Mouse (Mus musculus): ENCODE results near the gene Nxf1. TPM values are rescaled to one million over a fixed set of nuclear protein-coding genes. Genes with fewer than 3 reads are reported as not detected.

The Nxf1 gene
- polyA plus RNA-seq, 2 experiments, result 77.4 to 90.9 TPM

DNA sequence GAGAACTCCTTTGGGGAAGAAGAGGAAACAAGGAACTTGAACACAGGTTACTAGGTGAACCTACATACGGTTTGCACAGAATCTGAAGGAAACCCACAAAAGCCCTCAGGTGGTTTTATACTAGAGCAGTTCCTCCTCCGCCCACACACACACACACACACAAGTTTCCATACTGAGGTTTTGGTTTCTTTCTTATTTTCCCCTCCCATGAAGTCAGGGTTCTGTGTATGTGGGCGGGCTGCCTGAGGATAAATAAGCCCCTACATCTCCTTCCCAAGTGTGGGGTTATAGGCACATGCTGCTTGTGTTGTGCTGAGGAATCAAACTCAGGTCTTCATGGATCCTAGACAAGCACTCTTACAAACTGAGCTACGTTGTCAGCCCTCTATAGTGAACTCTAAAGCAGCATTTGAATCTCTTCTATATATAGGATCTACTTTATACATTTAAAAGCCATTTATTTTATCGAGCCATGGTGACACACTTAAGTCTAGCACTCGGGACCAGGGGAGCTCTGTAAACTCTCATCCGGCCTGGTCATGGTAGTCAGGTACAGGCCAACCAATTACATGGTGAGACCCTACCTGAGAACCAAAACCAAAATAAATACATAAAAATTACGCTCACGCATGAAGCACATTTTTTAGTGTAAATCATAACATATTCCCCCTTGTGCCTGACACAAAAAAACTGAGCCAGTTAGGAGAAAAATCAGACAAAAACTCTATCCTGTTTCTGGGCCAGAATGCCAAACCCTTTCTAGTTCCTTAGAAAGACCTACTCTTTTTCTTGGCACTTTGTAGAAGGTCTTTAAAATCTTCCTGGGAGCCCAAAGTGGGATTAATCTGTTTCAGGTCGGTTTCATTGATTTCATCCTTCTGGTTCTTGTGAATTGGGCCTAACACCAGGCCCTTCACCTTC, 44.7 kb upstream of the Nxf1 start:
- H3K4me1 ChIP-seq (replicated peaks; ENCODE audit: control insufficient read depth in 2 of 2, insufficient read depth in 2 of 2, low read length in 1 of 2), result peaks cover 55 to 62% of the 10 kb centered on the region in 2 experiments
- no peak for TF ChIP-seq CTCF (IDR thresholded peaks at IDR 0.05; ENCODE audit: low read depth)
- no peak for TF ChIP-seq EP300 (IDR thresholded peaks at IDR 0.05; ENCODE audit: low read depth)
- no peaks in the 10 kb centered on the region for H3K27me3 ChIP-seq (ENCODE audit: control insufficient read depth, insufficient read depth, low read length)
- H3K9me3 ChIP-seq (ENCODE audit: control insufficient read depth, low read length), result no peaks in the 10 kb centered on the region
- H3K4me3 ChIP-seq (ENCODE audit: insufficient read depth in 1 of 2, low read depth in 2 of 2, low read length in 2 of 2), result peak overlapping the region; percentile 98 to 99
- no peak for ATAC-seq (ENCODE audit: insufficient read depth)
- peak overlapping the region; percentile 98 for H3K4me2 ChIP-seq (ENCODE audit: low read depth)
- 38% methylated on average over 10 of the region's 10 CpGs for WGBS (ENCODE audit: insufficient replicate concordance)
- peak overlapping the region; percentile 99 for H3K9ac ChIP-seq (replicated peaks)
- H3K27ac ChIP-seq, result peak overlapping the region; percentile 99
- no peak for DNase-seq (ENCODE audit: low read depth in 3 of 3, low spot score in 3 of 3)
- H3K36me3 ChIP-seq (replicated peaks; ENCODE audit: control insufficient read depth, insufficient read depth, low read depth), result peaks cover 56% of the 10 kb centered on the region

GRCm38 (mm10) chr19:8712870-8713305, 44.0 kb upstream of the Nxf1 start:
- Histone ChIP-seq H3K4me2 (ENCODE audit: low read depth) (peak overlapping the region; percentile 98), H3K4me1 (replicated peaks; ENCODE audit: control insufficient read depth in 2 of 2, insufficient read depth in 2 of 2, low read length in 1 of 2) (peaks cover 53 to 62% of the 10 kb centered on the region in 2 experiments), H3K27me3 (ENCODE audit: control insufficient read depth, insufficient read depth, low read length) (no peaks in the 10 kb centered on the region), H3K36me3 (replicated peaks; ENCODE audit: control insufficient read depth, insufficient read depth, low read depth) (peaks cover 49% of the 10 kb centered on the region), H3K9me3 (ENCODE audit: control insufficient read depth, low read length) (no peaks in the 10 kb centered on the region), H3K27ac (peak overlapping the region; percentile 99), H3K9ac (replicated peaks) (peak overlapping the region; percentile 99), H3K4me3 (ENCODE audit: insufficient read depth in 1 of 2, low read depth in 2 of 2, low read length in 2 of 2) (peak overlapping the region; percentile 98 to 99)
- TF ChIP-seq EP300 (IDR thresholded peaks at IDR 0.05; ENCODE audit: low read depth), result peak; percentile 62
- TF ChIP-seq CTCF (IDR thresholded peaks at IDR 0.05; ENCODE audit: low read depth), result no peak
- peak; percentile 20; the same call in 1 of the 2 replicates for ATAC-seq (ENCODE audit: insufficient read depth)
- 1% methylated on average over 13 of the region's 13 CpGs for WGBS (ENCODE audit: insufficient replicate concordance)
- peak; percentile 68 to 87 (median 71) for DNase-seq (ENCODE audit: low read depth in 3 of 3, low spot score in 3 of 3)

DNA sequence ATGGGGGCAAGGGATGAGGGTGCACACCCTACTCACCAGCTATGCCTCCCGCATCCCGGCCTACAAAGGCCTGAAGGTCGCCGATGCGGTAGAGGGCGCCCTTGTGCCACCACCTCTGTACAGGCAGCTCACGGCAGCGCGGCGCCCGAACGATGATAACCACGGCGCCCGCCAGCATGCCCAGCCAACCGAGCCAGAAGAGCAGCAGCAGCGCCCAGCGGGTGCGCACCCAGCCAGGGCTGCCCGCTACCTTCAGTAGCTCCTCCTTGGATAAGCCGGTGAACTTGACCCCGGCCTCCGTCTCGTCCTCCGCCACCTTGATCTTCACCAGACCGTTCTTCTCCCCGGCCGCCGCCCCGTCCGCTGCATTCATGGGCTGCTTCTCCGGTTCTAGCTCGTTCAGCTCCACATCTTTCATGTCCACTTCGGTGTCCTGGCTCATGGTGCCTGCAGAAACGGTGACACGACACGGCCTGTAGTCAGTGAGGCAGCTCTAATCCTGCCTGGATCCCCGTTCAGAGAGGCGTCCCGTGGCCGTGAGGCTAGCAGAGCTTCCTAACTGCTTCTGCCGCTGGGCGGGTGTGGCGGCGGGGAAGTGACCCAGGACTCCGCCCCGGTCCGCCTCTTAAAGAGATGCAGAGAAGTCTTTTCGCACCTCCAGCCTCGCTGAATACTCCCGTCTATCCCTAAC, 43.4 kb upstream of the Nxf1 start:
- WGBS (ENCODE audit: insufficient replicate concordance), result under 1% methylated on average over 51 of the region's 51 CpGs
- peak overlapping the region; percentile 99 for H3K9ac ChIP-seq (replicated peaks)
- H3K27me3 ChIP-seq (ENCODE audit: control insufficient read depth, insufficient read depth, low read length), result no peaks in the 10 kb centered on the region
- H3K9me3 ChIP-seq (ENCODE audit: control insufficient read depth, low read length), result no peaks in the 10 kb centered on the region
- peak; percentile 81 to 86 (median 85) for DNase-seq (ENCODE audit: low read depth in 3 of 3, low spot score in 3 of 3)
- H3K4me3 ChIP-seq (ENCODE audit: insufficient read depth in 1 of 2, low read depth in 2 of 2, low read length in 2 of 2), result peak overlapping the region; percentile 98 to 99
- peaks cover 49 to 56% of the 10 kb centered on the region in 2 experiments for H3K4me1 ChIP-seq (replicated peaks; ENCODE audit: control insufficient read depth in 2 of 2, insufficient read depth in 2 of 2, low read length in 1 of 2)
- peak overlapping the region; percentile 98 for H3K4me2 ChIP-seq (ENCODE audit: low read depth)
- TF ChIP-seq CTCF (IDR thresholded peaks at IDR 0.05; ENCODE audit: low read depth) (peak; percentile 96), EP300 (IDR thresholded peaks at IDR 0.05; ENCODE audit: low read depth) (peak; percentile 32)
- H3K27ac ChIP-seq, result peak overlapping the region; percentile 99
- ATAC-seq (ENCODE audit: insufficient read depth), result peak; percentile 82
- peaks cover 43% of the 10 kb centered on the region for H3K36me3 ChIP-seq (replicated peaks; ENCODE audit: control insufficient read depth, insufficient read depth, low read depth)

GRCm38 (mm10) chr19:8713997-8714652, 42.7 kb upstream of the Nxf1 start:
- H3K9ac ChIP-seq (replicated peaks), result peak overlapping the region; percentile 99
- 6% methylated on average over 13 of the region's 13 CpGs for WGBS (ENCODE audit: insufficient replicate concordance)
- no peak for TF ChIP-seq EP300 (IDR thresholded peaks at IDR 0.05; ENCODE audit: low read depth)
- TF ChIP-seq CTCF (IDR thresholded peaks at IDR 0.05; ENCODE audit: low read depth), result no peak
- H3K9me3 ChIP-seq (ENCODE audit: control insufficient read depth, low read length), result no peaks in the 10 kb centered on the region
- peak overlapping the region; percentile 98 to 99 for H3K4me3 ChIP-seq (ENCODE audit: insufficient read depth in 1 of 2, low read depth in 2 of 2, low read length in 2 of 2)
- no peak for DNase-seq (ENCODE audit: low read depth in 3 of 3, low spot score in 3 of 3)
- peak overlapping the region; percentile 99 for H3K27ac ChIP-seq
- peak overlapping the region; percentile 98 for H3K4me2 ChIP-seq (ENCODE audit: low read depth)
- H3K4me1 ChIP-seq (replicated peaks; ENCODE audit: control insufficient read depth in 2 of 2, insufficient read depth in 2 of 2, low read length in 1 of 2), result peaks cover 51 to 52% of the 10 kb centered on the region in 2 experiments
- H3K27me3 ChIP-seq (ENCODE audit: control insufficient read depth, insufficient read depth, low read length), result no peaks in the 10 kb centered on the region
- ATAC-seq (ENCODE audit: insufficient read depth), result peak; percentile 14; the same call in 1 of the 2 replicates
- H3K36me3 ChIP-seq (replicated peaks; ENCODE audit: control insufficient read depth, insufficient read depth, low read depth), result peaks cover 37% of the 10 kb centered on the region
